In the genomic region with DNA sequence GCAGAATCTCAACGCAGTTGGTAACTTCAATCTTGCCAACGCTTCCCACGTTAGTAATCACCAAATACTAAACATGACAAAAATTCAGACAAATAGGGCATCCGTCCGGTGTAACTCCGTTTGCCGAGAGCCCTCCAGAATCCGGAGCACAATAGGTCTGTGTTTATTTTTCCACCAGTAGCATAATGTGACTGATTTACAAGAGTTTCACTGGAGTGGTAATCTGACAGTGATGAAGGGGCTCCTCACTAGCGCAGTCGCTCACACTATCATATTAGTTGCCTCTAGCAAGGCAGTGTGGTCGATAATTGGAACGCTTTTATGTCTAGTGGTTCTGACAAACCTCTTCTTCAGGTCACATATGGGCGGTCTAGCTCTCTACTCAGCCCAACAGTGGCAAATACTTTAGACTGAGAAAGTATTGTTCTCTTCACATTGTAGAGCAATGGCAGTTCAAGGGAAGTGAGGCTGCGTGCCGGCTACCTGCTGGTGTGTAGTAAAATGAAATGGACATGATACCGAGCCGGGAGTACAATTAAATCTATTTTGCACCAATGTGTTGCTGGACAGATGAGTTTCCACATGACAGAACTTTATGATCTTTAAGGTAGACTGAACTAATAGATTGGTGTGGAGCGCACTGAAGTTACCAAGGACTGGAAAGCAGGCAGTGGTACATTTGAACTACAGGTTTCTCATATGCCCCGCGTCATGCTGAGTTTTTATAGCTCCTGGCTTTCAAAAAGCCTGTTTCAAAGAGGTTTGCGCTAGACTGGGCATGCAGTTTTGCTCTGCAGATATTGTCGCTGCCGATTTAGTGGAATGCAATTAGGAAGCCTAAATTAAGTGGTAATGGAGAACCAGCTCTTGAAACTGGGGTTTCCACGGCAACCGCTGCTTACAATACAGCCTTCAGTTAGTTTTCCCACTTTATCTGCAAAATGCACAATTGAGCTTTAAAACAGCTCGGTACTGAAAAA, we compare ENCODE assay signal across 8 mouse cellular contexts.
DNase-seq lines count a peak whose midpoint lies in the region; ATAC-seq lines count a peak whose summit lies in the region.
"Had no signal": no experiment of that assay in that cellular context is flagged by ENCODE, and none has a peak within 500 bp of the region (broad histone marks: within the 10 kb centered on the region; RNA-seq: fewer than 3 reads in every experiment).

No protein-coding gene starts in this region.

- no peaks in the 10 kb centered on the region for H3K36me3 ChIP-seq in forebrain, embryonic 14.5 days (ENCODE audit: control insufficient read depth, insufficient read depth, low read length)
- H3K36me3 ChIP-seq in limb, embryonic 15.5 days = no peaks in the 10 kb centered on the region
- H3K36me3 ChIP-seq: liver, embryonic 15.5 days had no signal

- DNase-seq in embryo, embryonic 11.5 days (ENCODE audit: low read depth, low spot score) = peak; percentile 27
- peak; percentile 95 for DNase-seq in forebrain, embryonic 14.5 days (ENCODE audit: low spot score)
- peak; percentile 9 to 10 for DNase-seq in kidney, postnatal 36 days
- DNase-seq in thymus, adult 18-20 months = no peak
- no peak for DNase-seq in T-cell, adult 2 months (ENCODE audit: low spot score)
- DNase-seq in ovary, postnatal 10 days (ENCODE audit: low spot score) = no peak

- H3K4me3 ChIP-seq in forebrain, embryonic 14.5 days (ENCODE audit: low read depth, low read length) = peak overlapping the region; percentile 28
- peak overlapping the region; percentile 16; the same call in 1 of the 2 replicates for H3K4me3 ChIP-seq in limb, embryonic 15.5 days
- H3K4me3 ChIP-seq: liver, embryonic 15.5 days had no signal

- peaks cover 48% of the 10 kb centered on the region for H3K4me1 ChIP-seq in forebrain, embryonic 14.5 days (ENCODE audit: control insufficient read depth, insufficient read depth, low read length)
- peaks cover 4% of the 10 kb centered on the region; the same call in 1 of the 2 replicates for H3K4me1 ChIP-seq in limb, embryonic 15.5 days
- H3K4me1 ChIP-seq: liver, embryonic 15.5 days had no signal

- no peaks in the 10 kb centered on the region; the same call in 1 of the 2 replicates for H3K27me3 ChIP-seq in forebrain, embryonic 14.5 days (replicated peaks; ENCODE audit: control insufficient read depth, insufficient read depth, low read length)
- no peaks in the 10 kb centered on the region; the same call in 1 of the 2 replicates for H3K27me3 ChIP-seq in limb, embryonic 15.5 days
- H3K27me3 ChIP-seq: liver, embryonic 15.5 days had no signal

- H3K4me2 ChIP-seq in forebrain, embryonic 14.5 days (ENCODE audit: low read length) = peak overlapping the region; percentile 64
- H3K4me2 ChIP-seq in limb, embryonic 15.5 days = peak overlapping the region; percentile 38
- H3K4me2 ChIP-seq: liver, embryonic 15.5 days had no signal

- 3% methylated on average over 26 of the region's 26 CpGs for WGBS in forebrain, embryonic 14.5 days
- 25% methylated on average over 26 of the region's 26 CpGs for WGBS in limb, embryonic 15.5 days

- H3K9ac ChIP-seq in forebrain, embryonic 14.5 days (ENCODE audit: low read length) = peak overlapping the region; percentile 57
- no peak overlapping the region for H3K9ac ChIP-seq in limb, embryonic 15.5 days
- H3K9ac ChIP-seq: liver, embryonic 15.5 days had no signal

- peak overlapping the region; percentile 78 for H3K27ac ChIP-seq in forebrain, embryonic 14.5 days (ENCODE audit: low read depth, low read length)
- no peak overlapping the region for H3K27ac ChIP-seq in limb, embryonic 15.5 days
- H3K27ac ChIP-seq: liver, embryonic 15.5 days had no signal

- ATAC-seq in forebrain, embryonic 14.5 days = peak; percentile 70
- ATAC-seq in limb, embryonic 15.5 days (ENCODE audit: insufficient number of reproducible peaks, low FRiP score, low TSS enrichment, low read depth) = no peak

- H3K9me3 ChIP-seq in forebrain, embryonic 14.5 days (replicated peaks; ENCODE audit: control insufficient read depth, low read length) = no peaks in the 10 kb centered on the region
- H3K9me3 ChIP-seq in limb, embryonic 15.5 days = no peaks in the 10 kb centered on the region
- H3K9me3 ChIP-seq: liver, embryonic 15.5 days had no signal

Comparison
In these comparisons a context has a peak if more than half of its experiments do, and no peak if none do; other contexts are left out.
1. DNase-seq: peak in embryo, embryonic 11.5 days (single experiment), forebrain, embryonic 14.5 days (single experiment) and kidney, postnatal 36 days (2 of 2); none in thymus, adult 18-20 months (0 of 2), T-cell, adult 2 months (single experiment) and ovary, postnatal 10 days (single experiment).